Mouse (Mus musculus) olfactory bulb, adult 2 months (tissue): ENCODE results near the gene Cobll1. TPM values are rescaled to one million over a fixed set of nuclear protein-coding genes. Genes with fewer than 3 reads are reported as not detected.
A peak's percentile ranks its signal among the peaks of the same experiment; 100 is the strongest.

Experiments used
- H3K27ac ChIP-seq: fragments of 200-500 bp; 2 replicates; pipeline ENCODE4 v1.5.1; 2012; ENCODE audit warnings: low read depth, low read length; ENCODE audit not compliant: insufficient read depth
- H3K4me1 ChIP-seq: fragments of 200-500 bp; 2 replicates; pipeline ENCODE4 v1.6.1; 2012; ENCODE audit warnings: low read length; ENCODE audit not compliant: control insufficient read depth, insufficient read depth
- H3K4me3 ChIP-seq: fragments of 200-500 bp; 2 replicates; pipeline ENCODE4 v1.5.1; 2012; ENCODE audit warnings: mild to moderate bottlenecking, low read depth, low read length, moderate library complexity; ENCODE audit not compliant: insufficient read depth
- CTCF ChIP-seq: fragments of 200-500 bp; IDR thresholded peaks from 2 replicates; pipeline ENCODE4 v1.5.1; 2012; ENCODE audit warnings: low read depth, mild to moderate bottlenecking, low read length, moderate library complexity; ENCODE audit not compliant: insufficient read depth
- POLR2A ChIP-seq: fragments of 200-500 bp; IDR thresholded peaks from 2 replicates; pipeline ENCODE4 v1.6.1; 2012; ENCODE audit warnings: mild to moderate bottlenecking, low read depth, low read length, moderate library complexity; ENCODE audit not compliant: insufficient read depth
- WGBS: fragments of 180-500 bp; shearing (Covaris S2); methylation state at CpG from one replicate; pipeline ENCODE4 v1.1.7; 2018; 5-methylcytosine and 5-hydroxymethylcytosine counted together
- polyA plus RNA-seq: library from polyadenylated mRNA; stranded (reverse); fragments of >200 nt; gene quantifications from 2 replicates; pipeline ENCODE4 v1.2.4, GENCODE M21; 2012; ENCODE audit warnings: low replicate concordance; ENCODE audit not compliant: missing spikeins, insufficient read depth, insufficient read length

Cobll1 gene
- polyA plus RNA-seq = not detected in 2 replicates

DNA sequence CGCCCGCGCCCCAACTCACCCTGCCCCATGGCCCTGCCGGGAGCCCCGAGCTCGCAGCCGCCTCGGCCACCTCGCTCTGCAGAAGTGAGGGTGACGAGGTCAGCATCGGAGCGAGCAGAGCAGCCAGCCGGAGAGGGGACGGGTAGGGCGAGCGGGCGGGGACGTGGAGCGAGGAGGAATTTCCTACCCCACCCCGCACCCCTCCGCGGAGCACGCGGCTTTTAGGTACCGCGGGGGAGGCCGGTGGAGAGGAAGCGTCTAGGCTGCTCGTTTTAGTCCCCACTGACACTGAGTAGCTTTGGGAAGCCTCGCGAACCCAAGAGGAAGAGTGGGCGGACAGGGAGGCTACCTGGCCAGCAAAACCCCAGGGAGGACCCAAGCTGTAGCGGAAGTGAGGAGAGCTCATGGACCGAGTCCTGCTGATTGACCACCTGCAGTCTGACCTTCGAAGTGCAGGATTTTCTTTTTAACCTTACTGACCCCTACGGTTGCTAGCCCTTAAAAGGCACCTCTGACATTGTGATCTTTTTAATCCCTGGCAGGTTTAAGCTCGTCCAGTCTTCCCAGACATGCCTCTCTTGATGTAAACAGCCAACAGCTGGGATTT, at the start of gene Cobll1:
Cobll1 (minus strand) TSS at position 440 of the 607 bp plus-strand sequence.
- TF ChIP-seq CTCF (no peak), POLR2A (no peak)
- peak within 1 kb of the TSS; percentile 63 for H3K4me3 ChIP-seq
- WGBS = 3% methylated on average over 37 of the region's 37 CpGs
- H3K27ac ChIP-seq = no peak within 1 kb of the TSS; the same call in 1 of the 2 replicates
- peaks cover 4% of the 10 kb centered on the region; the same call in 1 of the 2 replicates for H3K4me1 ChIP-seq

DNA sequence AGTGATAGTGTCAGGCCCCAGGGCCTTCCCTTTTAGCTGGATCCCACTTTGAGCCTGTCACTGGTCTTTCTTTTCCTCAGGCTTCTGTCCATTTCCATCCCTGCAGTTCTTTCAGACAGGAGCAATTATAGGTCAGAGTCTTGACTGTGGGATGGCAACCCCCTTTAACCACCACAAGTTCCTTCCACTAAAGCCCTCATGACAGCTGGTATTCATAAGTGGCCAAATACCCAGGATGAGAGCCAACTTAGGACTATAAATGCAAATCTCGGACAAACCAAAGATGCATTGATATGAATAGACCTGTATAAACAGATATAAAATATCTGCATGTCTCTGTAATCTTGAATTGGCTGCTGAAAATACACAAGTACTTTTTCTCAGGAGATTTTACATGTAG, 49.5 kb upstream of the Cobll1 start:
- no peak overlapping the region for H3K27ac ChIP-seq
- TF ChIP-seq CTCF = no peak
- no peak for TF ChIP-seq POLR2A
- WGBS = 84% methylated on average over 1 of the region's 1 CpGs
- H3K4me3 ChIP-seq = no peak overlapping the region
- H3K4me1 ChIP-seq = 0 out of 2 replicates have a peak, but pooled peaks cover 2% of the 10 kb centered on the region

DNA sequence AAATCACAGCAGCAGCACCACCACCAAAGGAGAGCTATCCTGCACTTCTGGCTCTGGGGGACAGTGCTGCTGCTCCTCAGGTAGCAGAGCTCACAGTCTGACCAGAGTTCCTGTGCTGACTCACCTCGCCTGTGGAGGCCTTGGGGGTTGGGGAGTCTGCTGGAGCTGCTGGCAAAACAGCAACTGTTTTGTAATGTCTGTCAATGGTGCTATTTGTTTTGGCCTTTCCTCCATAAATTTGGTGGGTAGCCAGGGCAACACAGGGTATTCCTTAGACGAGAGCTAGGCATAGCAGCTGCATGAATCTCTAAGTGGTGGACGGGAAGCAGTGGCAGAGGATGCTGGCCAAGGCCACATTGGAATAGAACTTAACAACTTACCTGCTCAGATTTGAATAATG, 46.2 kb upstream of the Cobll1 start:
- no peak for TF ChIP-seq CTCF
- TF ChIP-seq POLR2A = no peak
- Histone ChIP-seq H3K27ac (no peak overlapping the region), H3K4me3 (no peak overlapping the region), H3K4me1 (0 out of 2 replicates have a peak, but pooled peaks cover 2% of the 10 kb centered on the region)
- 55% methylated on average over 3 of the region's 3 CpGs for WGBS

DNA sequence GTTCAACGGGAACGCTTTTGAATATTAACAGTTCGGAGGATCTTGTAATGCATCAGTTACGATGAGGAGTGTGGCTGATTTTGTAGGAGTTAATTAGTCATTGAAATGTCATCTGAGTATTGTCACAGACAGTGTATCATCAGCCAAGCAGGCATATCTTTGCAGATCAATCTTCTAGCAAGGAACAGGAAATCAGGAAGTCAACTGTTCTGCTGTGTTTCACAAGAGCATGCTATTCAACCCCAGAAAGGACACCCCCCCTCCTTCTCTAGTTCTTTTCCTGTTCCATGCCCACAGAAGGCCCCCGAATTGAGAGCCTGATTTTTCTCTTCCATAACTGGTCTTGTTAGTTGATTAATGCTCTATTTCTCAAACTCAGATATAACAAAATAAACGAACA, 43.8 kb upstream of the Cobll1 start:
- WGBS = 93% methylated on average over 6 of the region's 6 CpGs
- H3K4me1 ChIP-seq = 0 out of 2 replicates have a peak, but pooled peaks cover 2% of the 10 kb centered on the region
- no peak overlapping the region for H3K27ac ChIP-seq
- TF ChIP-seq CTCF (no peak), POLR2A (no peak)
- no peak overlapping the region for H3K4me3 ChIP-seq

DNA sequence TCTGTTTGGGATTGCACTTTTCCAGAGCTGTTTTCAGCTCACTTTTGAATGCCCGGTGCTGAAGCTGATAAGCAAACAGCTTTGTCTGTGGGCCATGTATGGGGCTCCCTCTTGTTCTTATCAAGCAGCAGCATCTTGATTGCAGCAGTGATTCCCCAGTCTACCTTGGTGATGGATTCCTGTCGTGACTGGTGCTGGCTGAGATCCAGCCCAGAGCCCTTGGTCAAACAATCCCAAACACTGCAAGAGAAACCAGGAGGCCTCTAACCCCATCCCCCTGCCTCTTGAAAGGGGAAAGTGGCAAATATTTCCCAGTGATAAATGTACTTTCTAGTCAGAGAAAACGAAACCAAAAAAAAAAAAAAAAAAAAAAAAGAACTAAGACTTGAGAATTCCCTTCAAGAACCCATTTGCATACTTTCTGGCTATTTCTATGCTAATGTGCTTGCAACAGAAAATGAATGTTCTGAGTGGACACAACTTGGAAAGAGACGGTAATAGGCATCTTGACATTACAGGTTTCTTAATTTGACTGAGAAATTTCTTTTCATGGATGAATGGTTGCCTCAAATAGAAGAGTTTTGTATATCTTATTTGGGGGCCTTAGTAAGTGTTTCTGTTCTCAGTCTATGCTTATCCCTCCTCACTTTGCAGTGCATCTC, 40.0 kb upstream of the Cobll1 start:
- Histone ChIP-seq H3K4me3 (no peak overlapping the region), H3K4me1 (no peaks in the 10 kb centered on the region), H3K27ac (no peak overlapping the region)
- no peak for TF ChIP-seq CTCF
- no peak for TF ChIP-seq POLR2A
- 44% methylated on average over 4 of the region's 4 CpGs for WGBS

DNA sequence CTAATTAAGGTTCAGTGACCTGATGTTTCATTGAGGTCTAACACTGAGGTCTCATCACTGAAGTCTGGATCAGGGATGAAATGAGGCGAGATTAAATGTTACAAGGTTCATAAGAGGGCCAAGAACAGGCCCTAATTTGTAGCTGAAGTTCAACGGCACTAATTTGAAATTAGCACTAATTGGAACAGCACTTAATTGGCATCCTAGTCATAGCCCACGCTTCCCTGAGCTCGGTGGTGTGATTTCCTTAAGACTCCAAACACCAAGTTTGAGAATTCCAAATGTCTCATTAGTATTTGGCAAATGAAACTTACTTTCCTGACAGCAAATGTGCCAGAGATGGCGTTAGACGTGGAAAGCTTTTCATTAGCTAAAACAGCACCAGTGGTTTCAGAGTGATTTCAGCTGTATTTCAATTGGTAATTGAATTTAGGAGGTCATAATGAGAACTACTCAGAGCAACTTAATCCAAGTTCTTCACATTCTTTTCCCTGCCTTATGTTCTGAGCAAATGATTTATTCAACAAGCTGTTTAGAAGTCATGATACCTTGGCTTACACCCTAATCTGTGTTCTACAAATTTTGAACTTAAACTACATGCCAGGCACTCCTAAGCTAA, 36.3 kb upstream of the Cobll1 start:
- no peak overlapping the region for H3K27ac ChIP-seq
- H3K4me3 ChIP-seq = no peak overlapping the region
- 38% methylated on average over 6 of the region's 6 CpGs for WGBS
- no peaks in the 10 kb centered on the region for H3K4me1 ChIP-seq
- TF ChIP-seq POLR2A (no peak), CTCF (no peak)

DNA sequence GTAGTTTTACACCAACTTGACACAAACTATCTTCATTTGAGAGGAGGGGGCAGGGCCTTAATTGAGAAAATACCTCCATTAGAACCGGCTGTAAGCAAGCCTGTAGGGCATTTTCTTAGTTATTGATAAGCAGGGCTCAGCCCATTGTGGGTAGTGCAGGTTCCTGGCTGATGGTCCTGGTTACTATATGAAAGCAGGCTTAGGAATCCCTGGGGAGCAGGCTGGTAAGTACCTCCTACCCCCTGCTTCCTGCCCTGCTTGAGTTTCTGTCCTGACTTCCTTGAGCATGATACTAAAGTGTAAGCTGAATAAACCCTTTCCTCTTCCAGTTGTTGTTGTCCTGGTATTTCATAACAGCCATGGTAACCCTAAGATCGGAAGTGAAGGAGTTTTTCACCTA, 34.7 kb upstream of the Cobll1 start:
- Histone ChIP-seq H3K4me3 (no peak overlapping the region), H3K27ac (no peak overlapping the region), H3K4me1 (no peaks in the 10 kb centered on the region)
- TF ChIP-seq CTCF = no peak
- TF ChIP-seq POLR2A = no peak
- WGBS = 83% methylated on average over 2 of the region's 2 CpGs

DNA sequence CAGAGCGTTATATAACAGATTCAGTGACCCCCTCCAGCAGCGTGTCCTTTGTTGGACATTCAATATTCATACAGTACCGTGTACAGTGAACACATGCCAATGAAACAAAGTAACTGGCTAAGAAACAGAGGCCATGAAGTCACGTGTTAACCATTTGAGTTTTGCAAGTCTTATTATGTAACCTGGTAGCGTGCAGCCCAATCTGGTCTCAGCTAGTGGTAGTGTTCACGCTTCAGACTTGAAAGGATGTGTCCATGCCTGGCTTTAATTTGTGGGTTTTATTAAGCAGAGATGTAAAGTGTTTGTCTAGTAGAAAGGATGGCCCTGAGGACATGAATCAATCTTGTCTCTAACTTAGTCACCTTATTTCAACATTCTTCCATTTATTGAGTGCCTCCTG, 29.5 kb upstream of the Cobll1 start:
- TF ChIP-seq CTCF = no peak
- no peak for TF ChIP-seq POLR2A
- 91% methylated on average over 6 of the region's 6 CpGs for WGBS
- Histone ChIP-seq H3K4me1 (no peaks in the 10 kb centered on the region), H3K4me3 (no peak overlapping the region), H3K27ac (no peak overlapping the region)

DNA sequence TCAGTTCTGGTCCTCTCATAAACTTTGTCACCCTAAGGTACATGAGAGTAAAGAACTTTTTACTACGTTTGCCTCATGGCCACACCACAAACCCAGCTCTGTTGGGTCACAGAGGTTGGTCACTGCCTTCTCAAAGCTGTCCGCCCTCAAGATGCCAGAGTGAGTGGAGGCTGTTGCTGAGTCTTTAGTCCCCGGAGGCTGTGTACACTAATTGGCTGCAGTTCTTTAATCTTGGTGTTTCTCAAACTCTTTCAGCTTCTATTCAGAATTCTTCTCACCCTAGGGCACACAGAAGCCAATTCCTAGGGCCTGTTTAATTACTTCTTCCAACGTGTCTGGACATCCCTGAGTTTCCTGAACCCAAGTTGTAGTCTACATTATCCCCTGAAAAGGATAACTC, 28.6 kb upstream of the Cobll1 start:
- 38% methylated on average over 4 of the region's 4 CpGs for WGBS
- no peak overlapping the region for H3K4me3 ChIP-seq
- H3K27ac ChIP-seq = no peak overlapping the region
- TF ChIP-seq POLR2A = no peak
- TF ChIP-seq CTCF = no peak
- no peaks in the 10 kb centered on the region for H3K4me1 ChIP-seq
